Mouse (Mus musculus) heart, embryonic 12.5 days (tissue): ENCODE measurements around the gene Ush1g. TPM values are rescaled to one million over a fixed set of nuclear protein-coding genes. Genes with fewer than 3 reads are reported as not detected.
A peak's percentile ranks its signal among the peaks of the same experiment; 100 is the strongest.

Experiments used
- ATAC-seq: fragments of 200-750 bp; cut with Nextera tagmentation; 2 replicates; pipeline ENCODE4 v1.8.0; 2017; ENCODE audit warnings: moderate TSS enrichment, moderate library complexity; ENCODE audit not compliant: insufficient number of reproducible peaks, low FRiP score
- H3K27ac ChIP-seq: fragments of 300-500 bp; sonication (generic); 2 replicates; pipeline ENCODE4 v1.5.1; 2016; ENCODE audit warnings: mild to moderate bottlenecking, moderate library complexity; ENCODE audit not compliant: poor library complexity, severe bottlenecking
- H3K27me3 ChIP-seq: fragments of 300-500 bp; sonication (generic); replicated peaks from 2 replicates; pipeline ENCODE4 v1.6.1; 2016; ENCODE audit warnings: mild to moderate bottlenecking, moderate library complexity
- H3K36me3 ChIP-seq: fragments of 300-500 bp; sonication (generic); 2 replicates; pipeline ENCODE4 v1.6.1; 2016; ENCODE audit warnings: mild to moderate bottlenecking, moderate library complexity
- H3K4me1 ChIP-seq: fragments of 300-500 bp; sonication (generic); replicated peaks from 2 replicates; pipeline ENCODE4 v1.6.1; 2016; ENCODE audit warnings: mild to moderate bottlenecking
- H3K4me2 ChIP-seq: fragments of 300-500 bp; sonication (generic); 2 replicates; pipeline ENCODE4 v1.6.1; 2016; ENCODE audit warnings: mild to moderate bottlenecking, moderate library complexity
- H3K4me3 ChIP-seq: fragments of 300-500 bp; sonication (generic); 2 replicates; pipeline ENCODE4 v1.5.1; 2016; ENCODE audit warnings: mild to moderate bottlenecking
- H3K9ac ChIP-seq: fragments of 300-500 bp; sonication (generic); 2 replicates; pipeline ENCODE4 v1.6.1; 2016; ENCODE audit warnings: mild to moderate bottlenecking, moderate library complexity
- H3K9me3 ChIP-seq: fragments of 300-500 bp; sonication (generic); replicated peaks from 2 replicates; pipeline ENCODE4 v1.6.1; 2016; ENCODE audit warnings: mild to moderate bottlenecking, moderate library complexity
- WGBS: fragments of 180-500 bp; shearing (Covaris S2); methylation state at CpG from one replicate; pipeline ENCODE4 v1.1.7; 2016; 5-methylcytosine and 5-hydroxymethylcytosine counted together
- polyA plus RNA-seq: library from polyadenylated mRNA; unstranded; fragments of >200 nt; fragmentation: Nextera tagmentation; extraction: Ambion mirVana; gene quantifications from 2 replicates; pipeline ENCODE4 v1.2.1, GENCODE M21; 2016

Ush1g gene
- polyA plus RNA-seq, 1 experiment from 2014 or later, result 0.06 TPM

GRCm38 (mm10) chr11:115276780-115277603 is 44.8 kb downstream of the Ush1g start, which contains the start of gene Fdxr:
Gene Fdxr, minus strand, starts transcription at chr11:115277050.
- peak within 1 kb of the TSS; percentile 88 for H3K27ac ChIP-seq
- ATAC-seq, result peak; percentile 95
- WGBS, result under 1% methylated on average over 42 of the region's 42 CpGs
- H3K36me3 ChIP-seq, result no peaks in the 10 kb centered on the region
- no peaks in the 10 kb centered on the region for H3K9me3 ChIP-seq
- H3K4me2 ChIP-seq, result peak within 1 kb of the TSS; percentile 91
- peak within 1 kb of the TSS; percentile 81 for H3K9ac ChIP-seq
- peak within 1 kb of the TSS; percentile 61 for H3K4me3 ChIP-seq
- 0 out of 2 replicates have a peak, but pooled peaks cover 2% of the 10 kb centered on the region for H3K27me3 ChIP-seq
- peaks cover 21% of the 10 kb centered on the region for H3K4me1 ChIP-seq

- H3K4me2 ChIP-seq, result peak overlapping the region; percentile 91
- WGBS, result 64% methylated on average over 3 of the region's 3 CpGs
- H3K4me3 ChIP-seq, result peak overlapping the region; percentile 61
- no peak for ATAC-seq
- H3K9me3 ChIP-seq, result no peaks in the 10 kb centered on the region
- peak overlapping the region; percentile 80; the same call in 1 of the 2 replicates for H3K9ac ChIP-seq
- no peak overlapping the region for H3K27ac ChIP-seq
- peaks cover 6% of the 10 kb centered on the region; the same call in 1 of the 2 replicates for H3K27me3 ChIP-seq
- no peaks in the 10 kb centered on the region for H3K36me3 ChIP-seq
- peaks cover 17% of the 10 kb centered on the region for H3K4me1 ChIP-seq
Measured at GRCm38 (mm10) chr11:115275954-115276353, 45.9 kb downstream of the Ush1g start.

GRCm38 (mm10) chr11:115275509-115275908 is 46.3 kb downstream of the Ush1g start:
- H3K4me2 ChIP-seq, result peak overlapping the region; percentile 91
- H3K36me3 ChIP-seq, result no peaks in the 10 kb centered on the region
- H3K4me3 ChIP-seq, result no peak overlapping the region
- WGBS, result 65% methylated on average over 6 of the region's 6 CpGs
- H3K27me3 ChIP-seq, result peaks cover 6% of the 10 kb centered on the region; the same call in 1 of the 2 replicates
- H3K9ac ChIP-seq, result no peak overlapping the region
- H3K9me3 ChIP-seq, result no peaks in the 10 kb centered on the region
- no peak overlapping the region for H3K27ac ChIP-seq
- ATAC-seq, result no peak
- H3K4me1 ChIP-seq, result peaks cover 17% of the 10 kb centered on the region

GRCm38 (mm10) chr11:115274771-115275170 is 47.1 kb downstream of the Ush1g start:
- no peaks in the 10 kb centered on the region for H3K36me3 ChIP-seq
- H3K4me2 ChIP-seq, result no peak overlapping the region
- no peak overlapping the region for H3K9ac ChIP-seq
- H3K4me3 ChIP-seq, result no peak overlapping the region
- no peaks in the 10 kb centered on the region for H3K9me3 ChIP-seq
- peaks cover 20% of the 10 kb centered on the region for H3K4me1 ChIP-seq
- WGBS, result 85% methylated on average over 6 of the region's 6 CpGs
- H3K27ac ChIP-seq, result no peak overlapping the region
- no peak for ATAC-seq
- peaks cover 9% of the 10 kb centered on the region for H3K27me3 ChIP-seq

GRCm38 (mm10) chr11:115274178-115274577 is 47.7 kb downstream of the Ush1g start:
- no peak for ATAC-seq
- peaks cover 14% of the 10 kb centered on the region for H3K27me3 ChIP-seq
- H3K4me1 ChIP-seq, result peaks cover 20% of the 10 kb centered on the region
- H3K9me3 ChIP-seq, result no peaks in the 10 kb centered on the region
- H3K9ac ChIP-seq, result no peak overlapping the region
- H3K27ac ChIP-seq, result no peak overlapping the region
- no peak overlapping the region for H3K4me3 ChIP-seq
- peaks cover 5% of the 10 kb centered on the region for H3K36me3 ChIP-seq
- H3K4me2 ChIP-seq, result no peak overlapping the region
- WGBS, result 77% methylated on average over 7 of the region's 7 CpGs

- no peaks in the 10 kb centered on the region for H3K9me3 ChIP-seq
- ATAC-seq, result no peak
- H3K4me3 ChIP-seq, result no peak overlapping the region
- peaks cover 9% of the 10 kb centered on the region for H3K36me3 ChIP-seq
- H3K27me3 ChIP-seq, result peaks cover 19% of the 10 kb centered on the region
- no peak overlapping the region for H3K4me2 ChIP-seq
- H3K9ac ChIP-seq, result no peak overlapping the region
- peaks cover 20% of the 10 kb centered on the region for H3K4me1 ChIP-seq
- no peak overlapping the region for H3K27ac ChIP-seq
- 64% methylated on average over 7 of the region's 7 CpGs for WGBS
Measured at GRCm38 (mm10) chr11:115273735-115274134, 48.1 kb downstream of the Ush1g start.

- Histone ChIP-seq H3K4me2 (no peak overlapping the region), H3K4me1 (peaks cover 18% of the 10 kb centered on the region), H3K27ac (no peak overlapping the region), H3K4me3 (no peak overlapping the region), H3K36me3 (peaks cover 13% of the 10 kb centered on the region), H3K9me3 (no peaks in the 10 kb centered on the region), H3K27me3 (peaks cover 26% of the 10 kb centered on the region), H3K9ac (no peak overlapping the region)
- WGBS, result 64% methylated on average over 10 of the region's 10 CpGs
- no peak for ATAC-seq
Measured at GRCm38 (mm10) chr11:115272894-115273498, 48.8 kb downstream of the Ush1g start.

- Histone ChIP-seq H3K27ac (no peak overlapping the region), H3K27me3 (peaks cover 41% of the 10 kb centered on the region), H3K36me3 (peaks cover 13% of the 10 kb centered on the region), H3K4me2 (no peak overlapping the region), H3K4me3 (no peak overlapping the region), H3K4me1 (peaks cover 22% of the 10 kb centered on the region), H3K9ac (no peak overlapping the region), H3K9me3 (no peaks in the 10 kb centered on the region)
- WGBS, result 67% methylated on average over 10 of the region's 10 CpGs
- ATAC-seq, result no peak
Measured at GRCm38 (mm10) chr11:115271481-115271880, 50.4 kb downstream of the Ush1g start.

- WGBS, result 73% methylated on average over 9 of the region's 9 CpGs
- H3K9me3 ChIP-seq, result no peaks in the 10 kb centered on the region
- peaks cover 23% of the 10 kb centered on the region for H3K4me1 ChIP-seq
Measured at GRCm38 (mm10) chr11:115271052-115271451, 50.8 kb downstream of the Ush1g start.

GRCm38 (mm10) chr11:115270148-115270861 is 51.5 kb downstream of the Ush1g start:
- H3K4me2 ChIP-seq, result no peak overlapping the region
- peak; percentile 19; the same call in 1 of the 2 replicates for ATAC-seq
- WGBS, result 26% methylated on average over 19 of the region's 19 CpGs

More at GRCm38 (mm10) chr11:115271052-115271451, 50.8 kb downstream of the Ush1g start:
- Histone ChIP-seq H3K4me3 (no peak overlapping the region), H3K27me3 (peaks cover 46% of the 10 kb centered on the region), H3K27ac (no peak overlapping the region), H3K4me2 (no peak overlapping the region), H3K36me3 (peaks cover 13% of the 10 kb centered on the region), H3K9ac (no peak overlapping the region)
- ATAC-seq, result no peak

More at GRCm38 (mm10) chr11:115270148-115270861, 51.5 kb downstream of the Ush1g start:
- Histone ChIP-seq H3K9me3 (no peaks in the 10 kb centered on the region), H3K4me1 (peaks cover 23% of the 10 kb centered on the region), H3K27ac (no peak overlapping the region), H3K27me3 (peaks cover 53% of the 10 kb centered on the region), H3K36me3 (peaks cover 13% of the 10 kb centered on the region), H3K4me3 (no peak overlapping the region), H3K9ac (no peak overlapping the region)
